Mouse (Mus musculus): ENCODE results near the gene Nckap5. TPM values are rescaled to one million over a fixed set of nuclear protein-coding genes. Genes with fewer than 3 reads are reported as not detected.

Nckap5 gene
- total and polyA plus RNA-seq, 3 experiments: not detected

DNA sequence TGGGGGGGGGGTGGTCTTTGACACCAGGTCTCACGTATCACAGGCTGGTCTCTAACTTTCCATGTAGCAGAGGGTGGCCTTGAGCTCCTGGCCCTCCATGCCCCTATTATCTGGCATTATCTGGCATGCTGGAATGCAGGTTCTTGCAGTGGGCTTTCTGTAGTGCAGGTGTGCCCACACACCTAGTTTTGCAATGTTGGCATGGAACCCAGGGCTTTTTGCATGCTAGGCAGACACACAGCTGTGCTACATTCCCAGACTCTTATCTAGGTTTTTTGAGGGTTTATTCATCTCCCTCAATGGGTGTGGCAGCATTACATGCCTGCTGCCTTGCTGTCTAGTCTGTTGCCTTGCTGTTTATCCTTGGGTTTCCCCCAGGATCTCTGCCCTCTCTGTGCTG is 151.3 kb downstream of the Nckap5 start:
- Histone ChIP-seq H3K9me3 (replicated peaks; ENCODE audit: low read length) (peaks cover 45% of the 10 kb centered on the region), H3K27ac (ENCODE audit: insufficient read depth, low read depth) (no peak overlapping the region), H3K4me3 (replicated peaks in 1 of 3; ENCODE audit: low read depth in 2 of 3, low read length in 2 of 3, poor library complexity in 1 of 3) (no peak overlapping the region), H3K4me2 (ENCODE audit: insufficient read depth, low read depth, poor library complexity, severe bottlenecking) (no peak overlapping the region), H3K27me3 (replicated peaks) (no peaks in the 10 kb centered on the region), H3K9ac (ENCODE audit: insufficient read depth, low read depth) (no peak overlapping the region), H3K36me3 (replicated peaks in 1 of 2; ENCODE audit: control insufficient read depth in 1 of 2, insufficient read depth in 1 of 2, low read length in 1 of 2) (no peaks in the 10 kb centered on the region), H3K4me1 (ENCODE audit: control insufficient read depth in 1 of 2, insufficient read depth in 2 of 2) (no peaks in the 10 kb centered on the region), H3K79me2 (replicated peaks; ENCODE audit: control insufficient read depth, extremely low read depth, insufficient read depth, poor library complexity, severe bottlenecking) (no peaks in the 10 kb centered on the region)
- no peak for DNase-seq (ENCODE audit: extremely low read depth)
- in situ Hi-C loops (cut with MboI; ENCODE audit: low pct_ligation_motif_present, low pct_unique_long_range_greater_than_20kb, low sequenced_read_pairs) (no loop called here), dilution Hi-C loops (cut with MboI; ENCODE audit: extremely low pct_ligation_motif_present, extremely low pct_unique_long_range_greater_than_20kb, low sequenced_read_pairs) (no loop called here)
- TF ChIP-seq MYC (IDR thresholded peaks at IDR 0.05; ENCODE audit: low read depth, low read length) (no peak), ZC3H11A (IDR thresholded peaks at IDR 0.05; ENCODE audit: low read depth, low read length) (no peak), NRF1 (IDR thresholded peaks at IDR 0.05; ENCODE audit: low read depth, low read length) (no peak), RCOR1 (conservative IDR thresholded peaks at IDR 0.05; ENCODE audit: low read depth, low read length) (no peak), ELF1 (IDR thresholded peaks at IDR 0.05; ENCODE audit: low read depth, low read length) (no peak), HCFC1 (IDR thresholded peaks at IDR 0.05; ENCODE audit: low read depth, low read length) (no peak), BHLHE40 (IDR thresholded peaks at IDR 0.05; ENCODE audit: low read depth, low read length) (no peak), TCF12 (IDR thresholded peaks at IDR 0.05; ENCODE audit: low read depth, low read length) (no peak), NELFE (IDR thresholded peaks at IDR 0.05; ENCODE audit: low read depth, low read length) (no peak), GABPA (IDR thresholded peaks at IDR 0.05; ENCODE audit: insufficient replicate concordance, low read depth, low read length) (no peak), MXI1 (IDR thresholded peaks at IDR 0.05; ENCODE audit: low read depth, low read length) (no peak), ZMIZ1 (IDR thresholded peaks at IDR 0.05; ENCODE audit: low read depth, low read length) (no peak), POLR2AphosphoS2 (IDR thresholded peaks at IDR 0.05; ENCODE audit: low read depth, low read length) (no peak), TBP (conservative IDR thresholded peaks at IDR 0.05; ENCODE audit: low read depth, low read length) (no peak), EP300 (IDR thresholded peaks at IDR 0.05; ENCODE audit: low read length) (no peak), ZKSCAN1 (IDR thresholded peaks at IDR 0.05; ENCODE audit: borderline replicate concordance, low read depth, low read length) (no peak), RAD21 (IDR thresholded peaks at IDR 0.05; ENCODE audit: low read depth, low read length) (no peak), MAX (IDR thresholded peaks at IDR 0.05; ENCODE audit: low read length) (no peak), ETS1 (conservative IDR thresholded peaks at IDR 0.05; ENCODE audit: low read depth, low read length) (no peak)

- H3K27me3 ChIP-seq (replicated peaks): no peaks in the 10 kb centered on the region
- peaks cover 41% of the 10 kb centered on the region for H3K9me3 ChIP-seq (replicated peaks; ENCODE audit: low read length)
- H3K79me2 ChIP-seq (replicated peaks; ENCODE audit: control insufficient read depth, extremely low read depth, insufficient read depth, poor library complexity, severe bottlenecking): no peaks in the 10 kb centered on the region
- TF ChIP-seq GABPA (IDR thresholded peaks at IDR 0.05; ENCODE audit: insufficient replicate concordance, low read depth, low read length): no peak
- no peak for TF ChIP-seq BHLHE40 (IDR thresholded peaks at IDR 0.05; ENCODE audit: low read depth, low read length)
- no peak for TF ChIP-seq NELFE (IDR thresholded peaks at IDR 0.05; ENCODE audit: low read depth, low read length)
- TF ChIP-seq RCOR1 (conservative IDR thresholded peaks at IDR 0.05; ENCODE audit: low read depth, low read length): no peak
- no peak for TF ChIP-seq EP300 (IDR thresholded peaks at IDR 0.05; ENCODE audit: low read length)
- TF ChIP-seq MYC (IDR thresholded peaks at IDR 0.05; ENCODE audit: low read depth, low read length): no peak
- no peak for TF ChIP-seq IRF4 (IDR thresholded peaks at IDR 0.05; ENCODE audit: low read depth, low read length)
- no peak for TF ChIP-seq SMC3 (IDR thresholded peaks at IDR 0.05; ENCODE audit: low read depth, low read length)
- TF ChIP-seq TBP (conservative IDR thresholded peaks at IDR 0.05; ENCODE audit: low read depth, low read length): no peak
- no peak overlapping the region for H3K9ac ChIP-seq (ENCODE audit: insufficient read depth, low read depth)
- no peaks in the 10 kb centered on the region for H3K36me3 ChIP-seq (replicated peaks in 1 of 2; ENCODE audit: control insufficient read depth in 1 of 2, insufficient read depth in 1 of 2, low read length in 1 of 2)
- dilution Hi-C loops (cut with MboI; ENCODE audit: extremely low pct_ligation_motif_present, extremely low pct_unique_long_range_greater_than_20kb, low sequenced_read_pairs): no loop called here
- no peak overlapping the region for H3K27ac ChIP-seq (ENCODE audit: insufficient read depth, low read depth)
- H3K4me1 ChIP-seq (ENCODE audit: control insufficient read depth in 1 of 2, insufficient read depth in 2 of 2): no peaks in the 10 kb centered on the region
- no peak overlapping the region for H3K4me2 ChIP-seq (ENCODE audit: insufficient read depth, low read depth, poor library complexity, severe bottlenecking)
- H3K4me3 ChIP-seq (replicated peaks in 1 of 3; ENCODE audit: low read depth in 2 of 3, low read length in 2 of 3, poor library complexity in 1 of 3): no peak overlapping the region
- in situ Hi-C loops (cut with MboI; ENCODE audit: low pct_ligation_motif_present, low pct_unique_long_range_greater_than_20kb, low sequenced_read_pairs): no loop called here
- DNase-seq (ENCODE audit: extremely low read depth): no peak
Measured at GRCm38 (mm10) chr1:126677280-126677679, 153.3 kb downstream of the Nckap5 start.
